Mouse (Mus musculus) lung, embryonic 14.5 days (tissue): ENCODE measurements around the gene Gm17334. TPM values are rescaled to one million over a fixed set of nuclear protein-coding genes. Genes with fewer than 3 reads are reported as not detected.

ENCODE experiments used
- ATAC-seq: fragments of 200-750 bp; cut with Nextera tagmentation; 2 replicates; pipeline ENCODE4 v1.8.0; 2017; ENCODE audit warnings: mild to moderate bottlenecking, moderate TSS enrichment, moderate library complexity; ENCODE audit not compliant: insufficient read depth
- DNase-seq: peaks from one replicate; pipeline ENCODE4 v3.0.0-alpha.2; 2015
- H3K27ac ChIP-seq: fragments of 300-500 bp; sonication (generic); 2 replicates; pipeline ENCODE4 v1.5.1; 2014; ENCODE audit warnings: low read depth, mild to moderate bottlenecking, moderate library complexity
- H3K27me3 ChIP-seq: fragments of 300-500 bp; sonication (generic); 2 replicates; pipeline ENCODE4 v1.6.1; 2014; ENCODE audit warnings: low read length, control low read depth; ENCODE audit not compliant: insufficient read depth
- H3K36me3 ChIP-seq: fragments of 300-500 bp; sonication (generic); 2 replicates; pipeline ENCODE4 v1.6.1; 2014; ENCODE audit warnings: control low read depth; ENCODE audit not compliant: insufficient read depth
- H3K4me1 ChIP-seq: fragments of 300-500 bp; sonication (generic); 2 replicates; pipeline ENCODE4 v1.6.1; 2014; ENCODE audit warnings: antibody characterized with exemption, control low read depth; ENCODE audit not compliant: insufficient read depth
- H3K4me2 ChIP-seq: fragments of 300-500 bp; sonication (generic); 2 replicates; pipeline ENCODE4 v1.6.1; 2014; ENCODE audit warnings: mild to moderate bottlenecking
- H3K4me3 ChIP-seq: fragments of 300-500 bp; sonication (generic); 2 replicates; pipeline ENCODE4 v1.5.1; 2014; ENCODE audit warnings: low read depth, low read length
- H3K9ac ChIP-seq: fragments of 300-500 bp; sonication (generic); 2 replicates; pipeline ENCODE4 v1.6.1; 2014
- H3K9me3 ChIP-seq: fragments of 300-500 bp; sonication (generic); 2 replicates; pipeline ENCODE4 v1.6.1; 2016; ENCODE audit warnings: low read depth, low read length, control low read depth
- CTCF ChIP-seq: IDR thresholded peaks from 2 replicates; pipeline ENCODE4 v1.5.1; 2016; ENCODE audit warnings: antibody characterized with exemption, low read depth
- WGBS: fragments of 180-500 bp; shearing (Covaris S2); extraction: QIAGEN DNeasy Blood & Tissue Kit; methylation state at CpG from one replicate; pipeline ENCODE4 v1.1.7; 2014; 5-methylcytosine and 5-hydroxymethylcytosine counted together
- polyA plus RNA-seq: library from polyadenylated mRNA; unstranded; fragments of >200 nt; fragmentation: Nextera tagmentation; extraction: Ambion mirVana; gene quantifications from 2 replicates; pipeline ENCODE4 v1.2.1, GENCODE M21; 2014

Gene Gm17334
- polyA plus RNA-seq, 1 experiment from 2014 or later = 0.28 TPM

DNA sequence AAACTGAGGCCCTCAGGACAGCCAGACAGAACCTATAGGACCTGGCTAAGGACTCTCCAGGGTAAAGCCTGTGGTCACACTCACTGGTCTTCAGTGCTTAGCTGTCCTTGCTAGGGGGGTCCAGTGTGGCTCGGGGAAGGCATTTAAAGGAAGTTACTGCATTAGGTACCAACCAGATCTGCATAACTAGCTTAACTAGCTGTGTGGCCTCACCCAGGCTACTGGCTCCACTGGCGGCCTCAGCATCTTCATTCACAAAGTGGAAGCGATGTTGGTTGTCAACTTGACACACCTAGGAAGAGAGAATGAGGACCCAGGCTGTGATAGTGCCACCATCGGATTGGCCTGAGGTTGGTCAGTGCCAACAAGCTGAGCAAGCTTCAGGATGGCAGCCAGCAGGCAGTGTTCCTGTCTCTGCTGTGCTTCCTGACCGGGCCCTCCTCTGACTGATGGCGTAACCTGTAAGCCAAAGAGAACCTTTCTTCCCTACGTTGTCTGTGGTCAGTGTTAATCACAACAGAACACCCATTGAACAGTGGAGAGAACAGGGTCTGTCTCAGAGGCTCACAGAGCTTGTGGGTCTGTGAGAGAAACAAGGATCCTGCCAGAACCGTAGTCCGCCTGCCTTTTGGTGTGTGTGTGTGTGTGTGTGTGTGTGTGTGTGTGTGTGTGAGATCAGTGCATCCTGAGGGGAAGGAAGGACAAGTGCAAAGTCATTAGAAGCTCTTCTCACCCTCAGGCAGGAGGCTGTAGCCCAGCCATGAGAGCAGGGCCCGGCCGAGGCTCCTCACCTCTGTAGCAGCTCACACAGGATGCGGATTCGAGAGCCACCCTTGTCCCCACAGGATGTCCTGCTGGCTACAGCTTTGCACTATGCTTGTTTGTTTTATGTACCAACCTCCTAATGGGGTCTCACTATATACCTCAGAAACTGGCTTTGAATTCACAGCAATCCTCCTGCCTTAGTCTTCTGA lies 13.4 kb upstream of the Gm17334 start:
- Histone ChIP-seq H3K4me2 (no peak overlapping the region), H3K27ac (no peak overlapping the region), H3K27me3 (no peaks in the 10 kb centered on the region), H3K9ac (no peak overlapping the region), H3K4me3 (no peak overlapping the region), H3K9me3 (no peaks in the 10 kb centered on the region), H3K36me3 (no peaks in the 10 kb centered on the region), H3K4me1 (no peaks in the 10 kb centered on the region)
- ATAC-seq = no peak
- WGBS = 74% methylated on average over 13 of the region's 13 CpGs
- no peak for TF ChIP-seq CTCF
- no peak for DNase-seq

DNA sequence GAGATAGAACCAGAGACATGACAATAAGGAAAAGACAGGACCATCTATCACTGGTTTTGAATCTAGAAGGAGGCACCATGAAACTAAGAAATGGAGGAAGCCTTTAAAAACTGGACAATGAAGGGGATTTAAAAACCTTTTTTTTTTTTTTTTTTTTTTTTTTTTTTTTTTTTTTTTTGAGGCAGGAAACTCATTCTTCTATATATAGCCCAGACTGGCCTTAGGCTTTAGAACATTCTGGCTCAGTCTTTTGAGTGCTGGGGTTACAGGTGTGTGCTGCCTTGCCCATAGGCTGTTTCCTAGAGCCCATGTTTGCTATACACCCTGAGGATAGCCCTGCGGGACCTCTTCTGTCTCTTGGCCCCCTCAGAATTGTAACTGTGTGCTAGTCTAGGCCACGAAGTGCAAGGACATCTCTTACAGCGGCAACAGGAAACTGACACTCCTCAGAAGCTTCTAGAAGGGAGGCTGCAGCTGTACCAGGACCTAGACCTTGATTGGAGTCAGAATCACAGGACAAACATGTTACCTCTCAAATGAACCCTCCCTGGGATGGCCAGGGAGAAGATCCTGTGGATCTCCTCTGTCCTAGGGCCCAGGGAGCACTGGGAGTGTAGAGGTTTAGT lies 12.4 kb upstream of the Gm17334 start:
- Histone ChIP-seq H3K27me3 (no peaks in the 10 kb centered on the region), H3K27ac (no peak overlapping the region), H3K36me3 (no peaks in the 10 kb centered on the region), H3K4me1 (no peaks in the 10 kb centered on the region), H3K4me3 (no peak overlapping the region), H3K4me2 (no peak overlapping the region), H3K9me3 (no peaks in the 10 kb centered on the region), H3K9ac (no peak overlapping the region)
- DNase-seq = no peak
- 77% methylated on average over 3 of the region's 3 CpGs for WGBS
- no peak for TF ChIP-seq CTCF
- no peak for ATAC-seq

DNA sequence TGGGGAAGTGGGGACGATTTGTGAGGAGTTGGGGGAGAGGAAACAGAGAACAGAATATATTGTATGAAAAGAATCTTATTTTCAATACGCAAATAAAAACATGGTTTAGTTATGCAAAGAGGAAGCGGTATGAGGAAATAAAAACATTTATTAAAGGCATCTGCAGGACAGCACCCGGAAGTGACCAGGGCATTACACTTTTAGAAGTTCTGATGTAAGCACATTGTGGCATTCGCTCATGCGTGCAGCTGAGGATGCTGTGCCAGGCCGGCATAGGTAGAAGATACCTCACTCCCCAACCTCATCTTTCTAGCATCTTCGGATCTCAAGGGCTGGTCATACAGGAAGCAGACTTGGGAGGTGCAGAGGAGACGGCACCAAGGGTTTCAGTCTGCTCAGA lies 10.3 kb upstream of the Gm17334 start:
- no peak for TF ChIP-seq CTCF
- no peak for DNase-seq
- no peaks in the 10 kb centered on the region for H3K4me1 ChIP-seq
- H3K9me3 ChIP-seq = no peaks in the 10 kb centered on the region
- WGBS = 80% methylated on average over 9 of the region's 9 CpGs
- H3K4me3 ChIP-seq = no peak overlapping the region
- H3K36me3 ChIP-seq = 0 out of 2 replicates have a peak, but pooled peaks cover 3% of the 10 kb centered on the region
- no peak for ATAC-seq
- no peak overlapping the region; the same call in 1 of the 2 replicates for H3K27ac ChIP-seq
- no peaks in the 10 kb centered on the region for H3K27me3 ChIP-seq
- H3K9ac ChIP-seq = no peak overlapping the region
- H3K4me2 ChIP-seq = no peak overlapping the region

DNA sequence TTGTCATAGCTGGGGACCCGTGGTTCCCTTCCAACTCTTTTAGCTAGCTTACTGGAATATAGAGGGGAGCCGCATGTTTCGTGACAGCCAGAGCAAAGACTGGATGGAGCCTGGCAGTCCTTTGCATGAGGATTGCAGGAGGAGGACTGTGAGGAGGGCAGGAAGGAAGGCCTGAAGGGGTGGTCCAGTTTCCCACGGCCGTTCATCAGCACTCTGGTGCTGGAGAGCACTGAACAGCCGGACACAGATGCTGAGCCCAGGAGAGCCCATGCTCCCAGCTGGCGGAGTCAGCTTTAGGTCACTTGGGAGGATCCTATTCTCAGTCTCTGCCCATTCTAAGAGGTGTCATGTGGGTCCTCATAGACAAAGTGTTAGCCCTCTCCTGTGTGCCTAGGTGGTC lies 9.0 kb upstream of the Gm17334 start:
- no peak overlapping the region for H3K9ac ChIP-seq
- ATAC-seq (no peak), DNase-seq (no peak)
- H3K4me3 ChIP-seq = no peak overlapping the region
- H3K4me1 ChIP-seq = no peaks in the 10 kb centered on the region
- no peak for TF ChIP-seq CTCF
- no peaks in the 10 kb centered on the region for H3K9me3 ChIP-seq
- H3K4me2 ChIP-seq = no peak overlapping the region
- no peaks in the 10 kb centered on the region for H3K27me3 ChIP-seq
- peaks cover 7% of the 10 kb centered on the region for H3K36me3 ChIP-seq
- 73% methylated on average over 7 of the region's 7 CpGs for WGBS
- no peak overlapping the region for H3K27ac ChIP-seq

DNA sequence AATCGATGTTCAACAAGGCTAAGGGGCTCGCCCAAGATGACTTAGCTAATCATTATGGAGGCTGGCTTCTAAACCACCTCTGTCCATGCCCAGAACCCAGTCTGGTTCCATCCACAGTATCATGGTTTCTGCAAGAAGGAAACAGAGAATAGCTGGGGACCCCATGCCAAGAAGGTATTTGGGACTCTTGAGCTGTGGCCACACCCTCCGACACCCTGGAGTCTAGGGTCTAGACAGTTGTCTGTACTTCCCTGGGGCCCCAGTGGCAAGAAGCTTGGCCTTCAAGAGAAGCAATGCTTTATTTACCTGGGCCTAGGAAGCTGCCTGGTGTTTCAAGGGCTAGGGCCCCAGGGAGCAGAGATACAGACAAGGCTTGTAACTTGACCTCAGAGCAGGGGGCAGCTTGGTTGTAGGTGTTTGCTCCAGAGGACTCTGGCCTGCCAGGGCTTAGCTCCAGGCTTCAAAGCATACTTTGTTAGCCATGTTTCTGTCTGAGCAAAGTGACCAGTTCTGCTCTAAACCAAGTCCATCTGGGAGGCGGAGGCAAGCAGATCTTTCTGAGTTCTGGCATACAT lies 8.3 kb upstream of the Gm17334 start:
- WGBS = 89% methylated on average over 4 of the region's 4 CpGs

DNA sequence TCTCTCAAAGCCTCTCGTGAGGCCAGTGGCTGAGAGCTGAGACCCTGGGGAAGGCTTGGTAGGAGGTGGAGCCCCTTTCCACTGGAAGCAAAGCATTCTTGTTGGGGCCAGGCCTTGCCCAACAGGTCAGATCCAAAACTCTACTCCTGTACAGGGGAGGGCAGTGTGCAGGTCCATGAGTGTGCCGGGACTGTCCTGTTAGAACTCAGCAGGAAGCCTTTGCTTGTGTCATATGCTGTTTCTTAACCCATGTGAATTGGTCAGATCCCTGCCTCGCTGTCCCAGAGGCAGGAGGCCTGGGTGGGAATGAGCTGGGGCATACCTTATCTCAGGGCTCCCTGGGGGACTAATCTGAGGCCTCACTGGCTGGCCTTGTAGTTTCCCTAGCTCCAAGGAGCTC lies 7.3 kb upstream of the Gm17334 start:
- Histone ChIP-seq H3K9ac (no peak overlapping the region), H3K27me3 (no peaks in the 10 kb centered on the region), H3K4me3 (no peak overlapping the region), H3K27ac (no peak overlapping the region), H3K4me2 (no peak overlapping the region), H3K9me3 (no peaks in the 10 kb centered on the region), H3K4me1 (no peaks in the 10 kb centered on the region), H3K36me3 (peaks cover 24% of the 10 kb centered on the region)
- TF ChIP-seq CTCF = no peak
- ATAC-seq (no peak), DNase-seq (no peak)
- WGBS = 69% methylated on average over 3 of the region's 3 CpGs

More for the DNA sequence above, 8.3 kb upstream of the Gm17334 start:
- ATAC-seq (no peak), DNase-seq (no peak)
- no peaks in the 10 kb centered on the region for H3K4me1 ChIP-seq
- TF ChIP-seq CTCF = no peak
- H3K9ac ChIP-seq = no peak overlapping the region
- no peak overlapping the region for H3K4me2 ChIP-seq
- no peak overlapping the region for H3K27ac ChIP-seq
- no peaks in the 10 kb centered on the region for H3K27me3 ChIP-seq
- H3K4me3 ChIP-seq = no peak overlapping the region
- H3K36me3 ChIP-seq = peaks cover 14% of the 10 kb centered on the region
- no peaks in the 10 kb centered on the region for H3K9me3 ChIP-seq

DNA sequence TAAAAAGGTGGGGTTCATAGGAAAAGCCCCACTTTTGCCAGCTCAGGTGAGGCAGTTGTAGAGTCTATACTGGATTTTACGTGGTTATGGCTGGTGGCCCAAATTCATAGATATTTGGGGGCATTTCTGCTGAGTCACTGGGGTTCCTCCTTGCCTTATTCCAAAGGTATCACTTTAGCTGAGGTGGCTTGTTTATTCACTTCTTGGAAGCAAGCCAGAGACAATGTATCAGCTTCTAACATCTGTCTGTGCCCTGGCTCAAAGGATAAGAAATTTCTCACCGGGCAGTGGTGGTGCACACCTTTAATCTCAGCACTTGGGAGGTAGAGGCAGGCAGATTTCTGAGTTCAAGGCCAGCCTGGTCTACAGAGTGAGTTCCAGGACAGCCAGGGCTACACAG lies 6.8 kb upstream of the Gm17334 start:
- no peaks in the 10 kb centered on the region for H3K9me3 ChIP-seq
- H3K4me2 ChIP-seq = no peak overlapping the region
- no peak overlapping the region for H3K27ac ChIP-seq
- no peak for DNase-seq
- H3K27me3 ChIP-seq = no peaks in the 10 kb centered on the region
- no peak overlapping the region for H3K9ac ChIP-seq
- no peak for TF ChIP-seq CTCF
- ATAC-seq = no peak
- 61% methylated on average over 2 of the region's 2 CpGs for WGBS
- H3K36me3 ChIP-seq = peaks cover 28% of the 10 kb centered on the region
- no peak overlapping the region for H3K4me3 ChIP-seq
- no peaks in the 10 kb centered on the region for H3K4me1 ChIP-seq
